Mouse (Mus musculus) heart, postnatal 14 days (tissue): ENCODE measurements around the gene Tmem150c. TPM values are rescaled to one million over a fixed set of nuclear protein-coding genes. Genes with fewer than 3 reads are reported as not detected.

ENCODE experiments used
- DNase-seq, 2 experiments: peaks; one replicate each; pipeline ENCODE4 v3.0.0; 2021 to 2022
- intact Hi-C: fragments of 180-260 bp; cut with DNase I; formaldehyde crosslinking; loops from one replicate; pipeline ENCODE4 v1.15.1; 2025
- total RNA-seq, 2 experiments: library from RNA; stranded (reverse); gene quantifications; 2 replicates each; pipeline ENCODE4 v1.2.3; 2021

Tmem150c gene
- total RNA-seq, 2 experiments from 2014 or later = 5.1 to 5.6 TPM

- intact Hi-C loops = loop anchor here (2.0 to 10.0 kb wide), 2 partner anchors 59 to 793 kb away; partner anchors contain the start of genes 4930524J08Rik and Hnrnpd
- DNase-seq = peak; percentile 95
Observed at GRCm38 (mm10) chr5:100037965-100038713, 121.5 kb downstream of the Tmem150c start.

GRCm38 (mm10) chr5:100036681-100037080 lies 122.9 kb downstream of the Tmem150c start:
- intact Hi-C loops = loop anchor here (10.0 kb wide), 1 partner anchor 792 kb away; no protein-coding TSS in a partner anchor
- DNase-seq = no peak

GRCm38 (mm10) chr5:100035950-100036349 lies 123.7 kb downstream of the Tmem150c start:
- intact Hi-C loops = loop anchor here (10.0 kb wide), 1 partner anchor 791 kb away; no protein-coding TSS in a partner anchor

GRCm38 (mm10) chr5:100032646-100033045 lies 127.0 kb downstream of the Tmem150c start:
- intact Hi-C loops = loop anchor here (10.0 kb wide), 1 partner anchor 788 kb away; no protein-coding TSS in a partner anchor
- DNase-seq = no peak

More at GRCm38 (mm10) chr5:100035950-100036349, 123.7 kb downstream of the Tmem150c start:
- peak in 1 of 2 experiments; percentile 26 for DNase-seq

GRCm38 (mm10) chr5:100032107-100032506 lies 127.5 kb downstream of the Tmem150c start:
- intact Hi-C loops = loop anchor here (10.0 kb wide), 1 partner anchor 787 kb away; no protein-coding TSS in a partner anchor
- DNase-seq = no peak

- DNase-seq = peak; percentile 8 to 41
- intact Hi-C loops = loop anchor here (10.0 kb wide), 1 partner anchor 785 kb away; no protein-coding TSS in a partner anchor
Observed at GRCm38 (mm10) chr5:100030069-100030468, 129.5 kb downstream of the Tmem150c start.

Other genes with a start within 250 kb of the Tmem150c start
- 100 to 1,000 TPM in 1 of 2 experiments, 10 to 100 TPM in 1; 93.8 to 101 TPM for gene Hnrnpd, start 180.9 kb downstream of the Tmem150c start, total RNA-seq
- 1 to 10 TPM in 1 of 2 experiments, under 1 TPM in 1; 0.50 to 1.5 TPM for gene 4930524J08Rik, start 180.7 kb downstream of the Tmem150c start, total RNA-seq
- gene Hnrnpdl, start 120.1 kb downstream of the Tmem150c start, total RNA-seq = 10 to 100 TPM; 60.9 to 70.1 TPM
- gene Enoph1, start 119.8 kb downstream of the Tmem150c start, total RNA-seq = 1 to 10 TPM; 9.2 to 9.5 TPM